Mouse (Mus musculus): ENCODE results near the gene Kif21b. TPM values are rescaled to one million over a fixed set of nuclear protein-coding genes. Genes with fewer than 3 reads are reported as not detected.

The Kif21b gene
- polyA plus RNA-seq, 1 experiment from 2014 or later = 78.3 TPM

GRCm38 (mm10) chr1:136139990-136140640, 8.9 kb downstream of the Kif21b start:
- H3K27me3 ChIP-seq (replicated peaks; ENCODE audit: control insufficient read depth, insufficient read depth, low read length) = no peaks in the 10 kb centered on the region
- no peaks in the 10 kb centered on the region for H3K9me3 ChIP-seq (ENCODE audit: control insufficient read depth, low read length)
- peak overlapping the region; percentile 82 for H3K4me2 ChIP-seq (ENCODE audit: low read length)
- H3K9ac ChIP-seq (replicated peaks; ENCODE audit: low read depth, low read length) = peak overlapping the region; percentile 67
- H3K36me3 ChIP-seq (ENCODE audit: control insufficient read depth, insufficient read depth) = no peaks in the 10 kb centered on the region
- H3K4me3 ChIP-seq (replicated peaks; ENCODE audit: low read length) = peak overlapping the region; percentile 48
- under 1% methylated on average over 32 of the region's 32 CpGs for WGBS
- peaks cover 89% of the 10 kb centered on the region for H3K4me1 ChIP-seq (replicated peaks; ENCODE audit: control insufficient read depth, insufficient read depth, low read length)
- ATAC-seq = peak; percentile 45
- peak overlapping the region; percentile 24 for H3K27ac ChIP-seq (ENCODE audit: low read length)

GRCm38 (mm10) chr1:136141176-136141950, 10.2 kb downstream of the Kif21b start:
- Histone ChIP-seq H3K27ac (ENCODE audit: low read length) (peak overlapping the region; percentile 34; the same call in 1 of the 2 replicates), H3K4me1 (replicated peaks; ENCODE audit: control insufficient read depth, insufficient read depth, low read length) (peaks cover 77% of the 10 kb centered on the region), H3K36me3 (ENCODE audit: control insufficient read depth, insufficient read depth) (peaks cover 2% of the 10 kb centered on the region; the same call in 1 of the 2 replicates), H3K4me3 (replicated peaks; ENCODE audit: low read length) (no peak overlapping the region), H3K9me3 (ENCODE audit: control insufficient read depth, low read length) (no peaks in the 10 kb centered on the region), H3K27me3 (replicated peaks; ENCODE audit: control insufficient read depth, insufficient read depth, low read length) (no peaks in the 10 kb centered on the region), H3K4me2 (ENCODE audit: low read length) (no peak overlapping the region), H3K9ac (replicated peaks; ENCODE audit: low read depth, low read length) (no peak overlapping the region)
- 89% methylated on average over 11 of the region's 11 CpGs for WGBS
- ATAC-seq = no peak

GRCm38 (mm10) chr1:136142336-136142735, 11.1 kb downstream of the Kif21b start:
- H3K4me1 ChIP-seq (replicated peaks; ENCODE audit: control insufficient read depth, insufficient read depth, low read length) = peaks cover 67% of the 10 kb centered on the region
- H3K36me3 ChIP-seq (ENCODE audit: control insufficient read depth, insufficient read depth) = peaks cover 8% of the 10 kb centered on the region
- H3K4me2 ChIP-seq (ENCODE audit: low read length) = no peak overlapping the region
- H3K27ac ChIP-seq (ENCODE audit: low read length) = peak overlapping the region; percentile 61
- WGBS = 8% methylated on average over 6 of the region's 6 CpGs
- H3K27me3 ChIP-seq (replicated peaks; ENCODE audit: control insufficient read depth, insufficient read depth, low read length) = no peaks in the 10 kb centered on the region
- H3K9me3 ChIP-seq (ENCODE audit: control insufficient read depth, low read length) = no peaks in the 10 kb centered on the region
- peak; percentile 36 for ATAC-seq
- H3K9ac ChIP-seq (replicated peaks; ENCODE audit: low read depth, low read length) = no peak overlapping the region
- H3K4me3 ChIP-seq (replicated peaks; ENCODE audit: low read length) = no peak overlapping the region

DNA sequence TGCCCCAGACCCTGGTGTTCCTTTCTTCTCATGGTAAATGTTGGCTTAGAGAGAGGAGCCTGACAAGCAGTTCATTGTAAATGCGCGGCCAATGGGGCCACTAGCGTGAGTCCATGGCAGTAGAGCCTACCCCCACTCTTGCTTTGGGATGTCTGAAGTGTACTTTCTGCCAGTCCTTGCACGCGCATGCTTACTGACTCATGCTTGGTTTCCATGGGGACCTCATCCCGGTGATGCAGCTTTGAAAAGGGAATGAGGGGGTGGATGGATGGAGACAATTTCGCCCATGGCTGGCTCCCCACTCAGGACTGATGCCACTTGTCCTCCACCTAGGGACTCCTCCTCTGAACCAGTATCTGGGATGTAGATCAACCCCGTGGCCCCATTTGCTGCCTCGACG, 12.3 kb downstream of the Kif21b start:
- Histone ChIP-seq H3K9me3 (ENCODE audit: control insufficient read depth, low read length) (no peaks in the 10 kb centered on the region), H3K4me3 (replicated peaks; ENCODE audit: low read length) (no peak overlapping the region), H3K27ac (ENCODE audit: low read length) (no peak overlapping the region), H3K9ac (replicated peaks; ENCODE audit: low read depth, low read length) (no peak overlapping the region), H3K4me2 (ENCODE audit: low read length) (no peak overlapping the region), H3K4me1 (replicated peaks; ENCODE audit: control insufficient read depth, insufficient read depth, low read length) (peaks cover 55% of the 10 kb centered on the region), H3K27me3 (replicated peaks; ENCODE audit: control insufficient read depth, insufficient read depth, low read length) (no peaks in the 10 kb centered on the region), H3K36me3 (ENCODE audit: control insufficient read depth, insufficient read depth) (peaks cover 19% of the 10 kb centered on the region)
- no peak for ATAC-seq
- 57% methylated on average over 10 of the region's 10 CpGs for WGBS

GRCm38 (mm10) chr1:136149702-136150101, 18.5 kb downstream of the Kif21b start:
- H3K27me3 ChIP-seq (replicated peaks; ENCODE audit: control insufficient read depth, insufficient read depth, low read length) = no peaks in the 10 kb centered on the region
- no peak overlapping the region for H3K9ac ChIP-seq (replicated peaks; ENCODE audit: low read depth, low read length)
- H3K36me3 ChIP-seq (ENCODE audit: control insufficient read depth, insufficient read depth) = peaks cover 65% of the 10 kb centered on the region
- no peak for ATAC-seq
- WGBS = 82% methylated on average over 9 of the region's 9 CpGs
- no peaks in the 10 kb centered on the region; the same call in 1 of the 2 replicates for H3K4me1 ChIP-seq (replicated peaks; ENCODE audit: control insufficient read depth, insufficient read depth, low read length)
- H3K4me3 ChIP-seq (replicated peaks; ENCODE audit: low read length) = no peak overlapping the region
- H3K9me3 ChIP-seq (ENCODE audit: control insufficient read depth, low read length) = no peaks in the 10 kb centered on the region
- no peak overlapping the region for H3K4me2 ChIP-seq (ENCODE audit: low read length)
- H3K27ac ChIP-seq (ENCODE audit: low read length) = no peak overlapping the region

DNA sequence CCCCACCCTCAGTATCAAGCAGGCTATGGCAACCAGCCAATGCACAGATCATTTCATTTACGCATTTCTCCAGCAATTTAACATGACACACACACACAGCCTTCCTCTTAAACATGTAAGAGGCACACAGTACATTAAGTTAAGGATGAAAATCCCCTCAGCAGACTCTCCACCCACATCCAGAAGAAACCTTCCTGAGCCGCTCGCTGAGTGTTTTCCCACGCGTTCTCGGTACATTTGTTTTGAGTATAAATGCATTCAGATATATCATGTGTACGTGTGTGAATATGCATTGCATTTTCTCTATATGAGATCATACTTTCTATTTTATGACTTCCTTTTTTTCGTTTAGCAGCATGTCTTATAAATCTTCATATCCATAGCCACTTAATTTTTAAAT, 20.2 kb downstream of the Kif21b start:
- Histone ChIP-seq H3K27ac (ENCODE audit: low read length) (no peak overlapping the region), H3K4me1 (replicated peaks; ENCODE audit: control insufficient read depth, insufficient read depth, low read length) (no peaks in the 10 kb centered on the region), H3K9ac (replicated peaks; ENCODE audit: low read depth, low read length) (no peak overlapping the region), H3K9me3 (ENCODE audit: control insufficient read depth, low read length) (no peaks in the 10 kb centered on the region), H3K27me3 (replicated peaks; ENCODE audit: control insufficient read depth, insufficient read depth, low read length) (no peaks in the 10 kb centered on the region), H3K36me3 (ENCODE audit: control insufficient read depth, insufficient read depth) (peaks cover 68% of the 10 kb centered on the region), H3K4me3 (replicated peaks; ENCODE audit: low read length) (no peak overlapping the region), H3K4me2 (ENCODE audit: low read length) (no peak overlapping the region)
- 85% methylated on average over 8 of the region's 8 CpGs for WGBS
- no peak for ATAC-seq

- no peak overlapping the region for H3K4me2 ChIP-seq (ENCODE audit: low read length)
- H3K4me1 ChIP-seq (replicated peaks; ENCODE audit: control insufficient read depth, insufficient read depth, low read length) = no peaks in the 10 kb centered on the region
- no peak overlapping the region for H3K4me3 ChIP-seq (replicated peaks; ENCODE audit: low read length)
- no peaks in the 10 kb centered on the region for H3K9me3 ChIP-seq (ENCODE audit: control insufficient read depth, low read length)
- peaks cover 55% of the 10 kb centered on the region for H3K36me3 ChIP-seq (ENCODE audit: control insufficient read depth, insufficient read depth)
- H3K9ac ChIP-seq (replicated peaks; ENCODE audit: low read depth, low read length) = no peak overlapping the region
- H3K27ac ChIP-seq (ENCODE audit: low read length) = no peak overlapping the region
- WGBS = 91% methylated on average over 4 of the region's 4 CpGs
- no peak for ATAC-seq
- H3K27me3 ChIP-seq (replicated peaks; ENCODE audit: control insufficient read depth, insufficient read depth, low read length) = no peaks in the 10 kb centered on the region
Measured at GRCm38 (mm10) chr1:136156304-136156703, 25.1 kb downstream of the Kif21b start.

DNA sequence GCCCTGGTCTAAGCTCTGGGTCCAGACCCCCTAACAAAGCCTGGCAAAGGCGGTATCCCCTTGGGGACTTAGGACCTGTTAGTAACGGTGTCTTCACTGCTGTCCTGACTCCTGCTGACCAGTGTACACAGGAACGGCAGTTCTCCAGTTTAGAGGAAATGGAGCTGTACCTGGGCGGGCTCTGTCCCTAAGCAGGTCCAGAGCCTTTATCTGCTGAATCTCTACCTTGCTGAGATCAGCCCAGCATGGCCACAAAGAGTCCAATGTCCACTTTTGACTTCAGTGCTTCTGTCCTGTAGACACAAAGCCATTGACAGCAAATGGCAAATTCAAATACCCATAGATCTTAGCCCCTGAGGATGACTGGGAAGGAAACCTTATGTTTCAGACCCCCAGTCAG, 25.8 kb downstream of the Kif21b start:
- no peaks in the 10 kb centered on the region for H3K27me3 ChIP-seq (replicated peaks; ENCODE audit: control insufficient read depth, insufficient read depth, low read length)
- 92% methylated on average over 4 of the region's 4 CpGs for WGBS
- no peak overlapping the region for H3K4me2 ChIP-seq (ENCODE audit: low read length)
- no peak overlapping the region for H3K27ac ChIP-seq (ENCODE audit: low read length)
- H3K9ac ChIP-seq (replicated peaks; ENCODE audit: low read depth, low read length) = no peak overlapping the region
- no peaks in the 10 kb centered on the region for H3K4me1 ChIP-seq (replicated peaks; ENCODE audit: control insufficient read depth, insufficient read depth, low read length)
- ATAC-seq = no peak
- no peaks in the 10 kb centered on the region for H3K9me3 ChIP-seq (ENCODE audit: control insufficient read depth, low read length)
- H3K36me3 ChIP-seq (ENCODE audit: control insufficient read depth, insufficient read depth) = peaks cover 59% of the 10 kb centered on the region
- H3K4me3 ChIP-seq (replicated peaks; ENCODE audit: low read length) = no peak overlapping the region

DNA sequence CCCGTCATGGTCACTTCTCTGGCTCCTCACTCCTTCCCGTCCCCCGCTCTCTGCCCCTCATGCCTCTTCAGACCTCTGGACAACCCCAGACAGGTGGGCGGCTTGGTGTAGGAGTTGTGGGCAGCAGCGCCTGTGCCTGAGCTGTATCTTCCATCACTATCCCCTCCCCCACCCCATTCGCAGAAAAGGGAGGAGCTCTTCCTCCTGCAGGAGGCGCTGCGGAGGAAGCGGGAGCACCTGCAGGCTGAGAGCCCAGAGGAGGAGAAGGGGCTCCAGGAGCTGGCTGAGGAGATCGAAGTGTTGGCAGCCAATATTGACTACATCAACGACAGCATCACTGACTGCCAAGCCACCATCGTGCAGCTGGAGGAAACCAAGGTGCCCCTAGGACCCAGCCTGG, 28.6 kb downstream of the Kif21b start:
- Histone ChIP-seq H3K4me1 (replicated peaks; ENCODE audit: control insufficient read depth, insufficient read depth, low read length) (no peaks in the 10 kb centered on the region), H3K4me3 (replicated peaks; ENCODE audit: low read length) (no peak overlapping the region), H3K4me2 (ENCODE audit: low read length) (no peak overlapping the region), H3K27ac (ENCODE audit: low read length) (no peak overlapping the region), H3K9ac (replicated peaks; ENCODE audit: low read depth, low read length) (no peak overlapping the region), H3K27me3 (replicated peaks; ENCODE audit: control insufficient read depth, insufficient read depth, low read length) (no peaks in the 10 kb centered on the region), H3K9me3 (ENCODE audit: control insufficient read depth, low read length) (no peaks in the 10 kb centered on the region), H3K36me3 (ENCODE audit: control insufficient read depth, insufficient read depth) (peaks cover 44% of the 10 kb centered on the region)
- ATAC-seq = no peak
- WGBS = 40% methylated on average over 12 of the region's 12 CpGs
